Mouse (Mus musculus): ENCODE data around the gene Gabrb1. TPM values are rescaled to one million over a fixed set of nuclear protein-coding genes. Genes with fewer than 3 reads are reported as not detected.
A peak's percentile ranks its signal among the peaks of the same experiment; 100 is the strongest.

Gabrb1 gene
- polyA plus RNA-seq, 1 experiment = 7.4 TPM

GRCm38 (mm10) chr5:71665593-71665992, 7.7 kb downstream of the Gabrb1 start:
- H3K27ac ChIP-seq (ENCODE audit: insufficient read depth, low read length) = no peak overlapping the region
- H3K4me3 ChIP-seq (ENCODE audit: insufficient read depth, low read length) = no peak overlapping the region
- TF ChIP-seq POLR2A (IDR thresholded peaks at IDR 0.05; ENCODE audit: low read depth, low read length) (no peak), CTCF (IDR thresholded peaks at IDR 0.05; ENCODE audit: borderline replicate concordance, insufficient read depth, low read length) (no peak)
- H3K4me1 ChIP-seq (ENCODE audit: control insufficient read depth, insufficient read depth, low read length) = no peaks in the 10 kb centered on the region

DNA sequence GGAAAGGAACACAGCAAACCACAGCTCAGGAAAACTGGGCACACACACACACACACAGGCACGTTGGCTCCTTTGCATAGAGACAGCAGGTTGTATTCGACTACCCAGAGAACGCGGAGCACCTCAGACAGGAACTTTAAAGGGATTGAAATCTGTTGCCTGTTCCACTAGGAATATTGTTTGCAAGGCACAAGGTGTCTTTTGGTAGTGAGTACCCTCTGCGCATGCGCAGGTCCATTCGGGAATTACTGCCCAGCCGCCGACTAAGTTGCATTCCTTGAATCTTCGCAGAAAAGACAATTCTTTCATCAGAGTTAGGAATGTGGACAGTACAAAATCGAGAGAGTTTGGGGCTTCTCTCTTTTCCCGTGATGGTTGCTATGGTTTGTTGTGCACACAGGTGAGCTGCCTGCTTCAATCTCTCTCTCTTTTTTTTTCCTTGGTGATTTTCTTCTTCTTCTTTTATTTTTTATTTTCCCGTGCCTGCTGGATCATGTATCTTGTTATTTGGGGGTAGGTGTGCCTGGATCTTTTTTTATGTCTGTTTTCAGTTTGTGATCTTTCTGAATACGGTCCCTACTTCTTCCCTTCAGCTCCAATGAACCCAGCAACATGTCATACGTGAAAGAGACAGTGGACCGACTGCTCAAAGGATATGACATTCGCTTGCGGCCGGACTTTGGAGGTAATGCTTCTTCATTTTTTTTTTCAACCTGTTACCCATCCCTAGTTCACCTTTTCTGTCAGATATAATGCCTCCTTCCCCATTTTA, 42.0 kb downstream of the Gabrb1 start:
- TF ChIP-seq CTCF (IDR thresholded peaks at IDR 0.05; ENCODE audit: borderline replicate concordance, insufficient read depth, low read length) (no peak), POLR2A (IDR thresholded peaks at IDR 0.05; ENCODE audit: low read depth, low read length) (no peak)
- Histone ChIP-seq H3K27ac (ENCODE audit: insufficient read depth, low read length) (no peak overlapping the region), H3K4me1 (ENCODE audit: control insufficient read depth, insufficient read depth, low read length) (peaks cover 2% of the 10 kb centered on the region; the same call in 1 of the 2 replicates), H3K4me3 (ENCODE audit: insufficient read depth, low read length) (peak overlapping the region; percentile 64)

GRCm38 (mm10) chr5:71700468-71701272, 42.8 kb downstream of the Gabrb1 start:
- H3K27ac ChIP-seq (ENCODE audit: insufficient read depth, low read length) = peak overlapping the region; percentile 50; the same call in 1 of the 2 replicates
- H3K4me1 ChIP-seq (ENCODE audit: control insufficient read depth, insufficient read depth, low read length) = peaks cover 2% of the 10 kb centered on the region; the same call in 1 of the 2 replicates
- 0 out of 2 replicates have a peak, but pooled peaks have one; percentile 36 for TF ChIP-seq CTCF (IDR thresholded peaks at IDR 0.05; ENCODE audit: borderline replicate concordance, insufficient read depth, low read length)
- 0 out of 2 replicates have a peak, but pooled peaks have one; percentile 7 for TF ChIP-seq POLR2A (IDR thresholded peaks at IDR 0.05; ENCODE audit: low read depth, low read length)
- peak overlapping the region; percentile 64 for H3K4me3 ChIP-seq (ENCODE audit: insufficient read depth, low read length)

DNA sequence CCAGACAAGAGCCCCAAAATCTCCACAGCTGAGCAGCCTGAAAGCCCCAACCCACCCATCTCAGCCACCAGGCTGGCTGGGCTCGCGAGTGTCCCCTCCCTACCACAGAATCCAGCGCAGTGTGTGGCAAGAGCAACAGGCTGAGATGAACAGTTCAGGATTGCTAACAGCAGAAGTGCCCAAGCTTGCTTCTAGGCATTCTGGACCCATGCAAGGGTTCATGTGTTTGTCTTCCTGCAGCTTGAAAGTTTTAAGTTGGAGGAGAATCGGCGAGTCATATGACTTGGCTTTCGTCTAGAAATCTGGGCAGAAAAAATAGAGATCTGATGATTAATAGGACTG, 43.3 kb downstream of the Gabrb1 start:
- Histone ChIP-seq H3K27ac (ENCODE audit: insufficient read depth, low read length) (peak overlapping the region; percentile 50; the same call in 1 of the 2 replicates), H3K4me1 (ENCODE audit: control insufficient read depth, insufficient read depth, low read length) (peaks cover 2% of the 10 kb centered on the region; the same call in 1 of the 2 replicates), H3K4me3 (ENCODE audit: insufficient read depth, low read length) (peak overlapping the region; percentile 64)
- no peak for TF ChIP-seq CTCF (IDR thresholded peaks at IDR 0.05; ENCODE audit: borderline replicate concordance, insufficient read depth, low read length)
- peak; percentile 44 for TF ChIP-seq POLR2A (IDR thresholded peaks at IDR 0.05; ENCODE audit: low read depth, low read length)

- H3K27ac ChIP-seq (ENCODE audit: insufficient read depth, low read length) = no peak overlapping the region
- TF ChIP-seq CTCF (IDR thresholded peaks at IDR 0.05; ENCODE audit: borderline replicate concordance, insufficient read depth, low read length) (no peak), POLR2A (IDR thresholded peaks at IDR 0.05; ENCODE audit: low read depth, low read length) (no peak)
These were observed 75.2 kb downstream of the Gabrb1 start for GRCm38 (mm10) chr5:71732931-71733792.

GRCm38 (mm10) chr5:71747411-71747810, 89.5 kb downstream of the Gabrb1 start:
- Histone ChIP-seq H3K4me3 (ENCODE audit: insufficient read depth, low read length) (no peak overlapping the region), H3K4me1 (ENCODE audit: control insufficient read depth, insufficient read depth, low read length) (no peaks in the 10 kb centered on the region), H3K27ac (ENCODE audit: insufficient read depth, low read length) (no peak overlapping the region)
- TF ChIP-seq CTCF (IDR thresholded peaks at IDR 0.05; ENCODE audit: borderline replicate concordance, insufficient read depth, low read length) (no peak), POLR2A (IDR thresholded peaks at IDR 0.05; ENCODE audit: low read depth, low read length) (no peak)

More at GRCm38 (mm10) chr5:71732931-71733792, 75.2 kb downstream of the Gabrb1 start:
- no peak overlapping the region for H3K4me3 ChIP-seq (ENCODE audit: insufficient read depth, low read length)
- H3K4me1 ChIP-seq (ENCODE audit: control insufficient read depth, insufficient read depth, low read length) = no peaks in the 10 kb centered on the region

- Histone ChIP-seq H3K27ac (ENCODE audit: insufficient read depth, low read length) (no peak overlapping the region), H3K4me3 (ENCODE audit: insufficient read depth, low read length) (no peak overlapping the region), H3K4me1 (ENCODE audit: control insufficient read depth, insufficient read depth, low read length) (no peaks in the 10 kb centered on the region)
- TF ChIP-seq CTCF (IDR thresholded peaks at IDR 0.05; ENCODE audit: borderline replicate concordance, insufficient read depth, low read length) (no peak), POLR2A (IDR thresholded peaks at IDR 0.05; ENCODE audit: low read depth, low read length) (no peak)
These were observed 96.1 kb downstream of the Gabrb1 start for GRCm38 (mm10) chr5:71753966-71754365.

- no peak overlapping the region for H3K4me3 ChIP-seq (ENCODE audit: insufficient read depth, low read length)
- H3K27ac ChIP-seq (ENCODE audit: insufficient read depth, low read length) = no peak overlapping the region
- H3K4me1 ChIP-seq (ENCODE audit: control insufficient read depth, insufficient read depth, low read length) = no peaks in the 10 kb centered on the region
- TF ChIP-seq CTCF (IDR thresholded peaks at IDR 0.05; ENCODE audit: borderline replicate concordance, insufficient read depth, low read length) = no peak
- TF ChIP-seq POLR2A (IDR thresholded peaks at IDR 0.05; ENCODE audit: low read depth, low read length) = no peak
These were observed 103.2 kb downstream of the Gabrb1 start for GRCm38 (mm10) chr5:71761105-71761504.
